Mouse (Mus musculus) adrenal gland, adult 8-10 months (tissue): ENCODE results near the gene Ankrd45. TPM values are rescaled to one million over a fixed set of nuclear protein-coding genes. Genes with fewer than 3 reads are reported as not detected.
A peak's percentile ranks its signal among the peaks of the same experiment; 100 is the strongest.
"Not testable (repeated sequence)": the region's sequence is repeated elsewhere in the genome, so short reads cannot be mapped to it uniquely, and the experiment has no call there.

Experiments
- DNase-seq: peaks from one replicate; pipeline ENCODE4 v3.0.0; 2022
- total RNA-seq, 4 experiments: library from RNA; stranded (reverse); gene quantifications; 2 replicates each; pipeline ENCODE4 v1.2.4; 2022

The Ankrd45 gene
- total RNA-seq, 4 experiments from 2014 or later = 7.6 to 13.6 (median 10.3) TPM

DNA sequence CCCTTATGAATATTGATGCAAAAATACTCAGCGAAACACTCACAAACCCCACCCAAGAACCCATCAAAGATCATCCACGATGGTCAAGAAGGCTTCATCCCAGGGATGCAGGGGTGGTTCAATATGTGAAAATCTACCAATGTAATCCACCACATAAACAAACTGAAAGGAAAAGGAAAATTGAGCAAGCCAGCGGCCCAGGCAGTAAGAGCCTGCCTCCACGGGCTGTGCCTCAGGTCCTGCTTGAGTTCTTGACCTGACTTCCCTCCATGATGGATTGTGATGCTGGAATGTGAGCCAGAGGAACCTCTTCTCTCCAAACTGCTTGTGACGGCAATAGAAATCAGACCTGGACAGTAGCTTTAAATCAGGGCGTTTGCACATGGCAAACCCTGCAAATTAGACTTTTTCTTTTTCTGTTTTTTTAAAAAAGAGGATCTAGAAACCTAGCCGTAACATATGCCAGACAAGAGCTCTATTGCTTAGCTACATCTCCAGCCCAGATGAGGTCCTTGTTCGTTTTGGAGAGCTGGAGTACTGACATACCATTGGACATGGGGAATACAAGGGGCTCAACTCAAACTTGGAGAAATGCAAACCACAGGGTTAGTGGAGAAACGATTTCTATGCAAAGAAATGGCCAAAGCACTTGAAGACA lies 47.9 kb downstream of the Ankrd45 start:
- DNase-seq = no peak

DNA sequence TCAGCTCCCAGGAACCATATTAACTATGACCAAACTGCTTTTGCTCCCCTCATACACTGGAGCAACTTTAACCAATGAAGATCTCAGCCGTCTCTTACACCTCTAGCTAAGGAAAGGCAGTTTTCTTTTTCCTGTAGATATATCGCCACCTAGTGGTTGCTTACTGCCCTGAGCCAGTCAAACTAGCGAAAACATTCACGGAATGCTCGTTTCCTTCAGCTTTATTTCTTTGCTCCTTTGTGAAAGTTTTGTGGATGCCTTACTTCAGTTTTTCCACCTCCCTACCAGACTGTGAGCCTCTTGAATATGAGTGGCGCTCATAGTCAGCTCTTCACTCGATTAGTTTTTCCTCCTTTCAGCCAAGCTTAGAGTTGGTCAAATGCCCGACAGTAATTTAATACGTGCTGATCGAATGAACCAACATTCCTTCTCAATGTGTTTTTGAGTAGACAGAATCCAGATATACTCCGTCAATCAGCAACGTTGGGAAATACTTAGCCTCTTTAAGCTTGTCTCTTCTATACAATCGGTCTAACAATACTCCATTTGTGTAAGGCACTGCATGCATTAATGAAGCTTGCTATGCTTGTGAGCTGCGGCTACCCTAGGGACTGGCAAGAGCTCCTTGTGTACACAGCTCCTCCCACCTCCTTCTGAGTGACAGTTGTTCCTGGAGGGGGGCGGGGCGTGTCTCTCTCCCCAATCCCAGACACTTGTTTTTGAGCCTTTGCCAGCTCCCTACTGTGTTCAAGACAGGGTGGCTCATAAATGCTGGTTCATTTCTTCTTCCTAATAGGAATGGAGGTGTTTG lies 53.3 kb downstream of the Ankrd45 start:
- DNase-seq = peak; percentile 67

DNA sequence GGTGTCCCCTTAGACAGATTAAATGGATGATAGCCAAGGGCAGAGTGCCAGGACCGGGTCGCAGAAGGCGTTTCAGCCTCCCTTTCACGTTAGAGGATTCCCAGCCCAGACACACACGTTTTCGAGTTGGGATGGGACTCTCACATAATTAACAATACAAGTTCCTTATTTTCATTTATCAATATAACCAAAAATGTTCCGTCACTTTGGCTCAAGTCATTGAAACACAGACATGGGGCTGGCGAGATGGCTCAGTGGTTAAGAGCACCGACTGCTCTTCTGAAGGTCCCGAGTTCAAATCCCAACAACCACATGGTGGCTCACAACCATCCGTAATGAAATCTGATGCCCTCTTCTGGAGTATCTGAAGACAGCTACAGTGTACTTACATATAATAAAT lies 53.9 kb downstream of the Ankrd45 start:
- DNase-seq = not testable (repeated sequence)

DNA sequence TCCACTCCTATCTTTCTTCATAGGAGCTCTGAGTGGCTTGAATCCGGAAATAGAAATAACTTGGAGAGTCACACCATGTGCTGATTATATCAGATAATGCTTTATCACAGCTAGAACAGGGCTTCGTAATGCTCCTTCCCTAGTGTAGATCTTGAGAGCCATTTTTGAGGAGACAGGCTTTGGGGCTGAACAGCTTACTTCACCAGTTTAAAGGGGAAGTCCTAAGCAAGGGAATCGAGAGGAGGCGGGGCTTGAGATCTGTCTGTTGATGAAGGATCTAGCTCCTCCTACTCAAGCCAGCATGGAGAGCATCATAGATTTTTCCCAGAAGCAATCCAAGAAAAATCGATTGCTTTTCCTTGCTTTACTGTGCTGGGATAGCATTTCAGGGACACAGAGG lies 57.4 kb downstream of the Ankrd45 start:
- DNase-seq = no peak

DNA sequence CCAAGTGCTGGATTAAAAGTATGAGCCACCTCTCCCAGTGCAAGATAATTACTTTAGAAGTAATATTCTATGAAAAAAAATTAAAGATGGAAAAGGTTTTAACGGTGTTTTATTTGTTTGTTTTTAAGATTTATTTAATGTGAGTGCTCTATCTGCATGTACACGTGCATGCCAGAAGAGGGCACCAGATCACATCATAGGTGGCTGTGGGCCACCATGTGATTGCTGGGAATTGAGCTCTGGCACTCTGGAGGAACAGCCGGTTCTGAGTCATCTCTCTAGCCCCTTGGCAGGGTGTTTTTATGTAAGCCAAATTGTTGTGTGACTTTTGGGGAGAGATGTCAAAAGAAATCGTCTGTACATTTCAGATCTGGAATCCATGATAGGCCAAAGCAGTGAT lies 72.0 kb downstream of the Ankrd45 start:
- no peak for DNase-seq

DNA sequence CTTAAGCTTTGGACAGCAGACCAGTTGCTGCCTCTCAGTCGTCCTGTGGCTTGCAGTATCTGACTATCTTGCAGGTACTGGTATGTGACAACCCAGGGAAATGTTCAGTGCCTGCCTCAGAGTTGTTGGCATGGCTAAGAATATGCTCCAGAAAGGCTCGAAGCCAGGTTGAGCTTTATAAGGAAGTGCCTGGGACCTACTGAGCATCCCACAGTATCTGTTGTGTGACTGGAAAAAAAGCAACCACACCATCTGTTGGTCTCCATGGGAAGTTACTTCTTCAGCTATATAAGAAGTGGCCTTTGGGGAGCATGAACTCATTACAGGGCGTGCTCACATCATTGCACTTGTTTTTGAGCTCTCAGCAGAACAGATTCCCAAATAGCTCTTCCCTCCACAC lies 77.3 kb downstream of the Ankrd45 start:
- no peak for DNase-seq

Other genes starting within 250 kb of the Ankrd45 start
- 10 to 100 TPM; 34.6 to 52.0 (median 48.0) TPM for gene Rc3h1, start 236.3 kb upstream of the Ankrd45 start, total RNA-seq
- 1 to 10 TPM in 3 of 4 experiments, under 1 TPM in 1; 0.80 to 2.2 (median 1.6) TPM for gene Serpinc1, start 164.1 kb upstream of the Ankrd45 start, total RNA-seq
- 10 to 100 TPM; 13.1 to 27.1 (median 19.0) TPM for gene Zbtb37, start 107.8 kb upstream of the Ankrd45 start, total RNA-seq
- 10 to 100 TPM; 29.7 to 31.8 (median 31.0) TPM for gene Dars2, start 72.0 kb upstream of the Ankrd45 start, total RNA-seq
- gene Cenpl, start 72.0 kb upstream of the Ankrd45 start, total RNA-seq = 1 to 10 TPM; 1.7 to 3.6 (median 2.8) TPM
- 10 to 100 TPM; 16.1 to 21.1 (median 18.6) TPM for gene Klhl20, start 11.2 kb upstream of the Ankrd45 start, total RNA-seq
- not detected for gene Tex50, start 16.6 kb downstream of the Ankrd45 start, total RNA-seq
- gene Prdx6, start 108.5 kb downstream of the Ankrd45 start, total RNA-seq = 100 to 1,000 TPM; 240 to 766 (median 475) TPM